Mouse (Mus musculus): ENCODE data around the gene Adgb.
"Not testable (repeated sequence)": the region's sequence is repeated elsewhere in the genome, so short reads cannot be mapped to it uniquely, and the experiment has no call there.

Gene Adgb

DNA sequence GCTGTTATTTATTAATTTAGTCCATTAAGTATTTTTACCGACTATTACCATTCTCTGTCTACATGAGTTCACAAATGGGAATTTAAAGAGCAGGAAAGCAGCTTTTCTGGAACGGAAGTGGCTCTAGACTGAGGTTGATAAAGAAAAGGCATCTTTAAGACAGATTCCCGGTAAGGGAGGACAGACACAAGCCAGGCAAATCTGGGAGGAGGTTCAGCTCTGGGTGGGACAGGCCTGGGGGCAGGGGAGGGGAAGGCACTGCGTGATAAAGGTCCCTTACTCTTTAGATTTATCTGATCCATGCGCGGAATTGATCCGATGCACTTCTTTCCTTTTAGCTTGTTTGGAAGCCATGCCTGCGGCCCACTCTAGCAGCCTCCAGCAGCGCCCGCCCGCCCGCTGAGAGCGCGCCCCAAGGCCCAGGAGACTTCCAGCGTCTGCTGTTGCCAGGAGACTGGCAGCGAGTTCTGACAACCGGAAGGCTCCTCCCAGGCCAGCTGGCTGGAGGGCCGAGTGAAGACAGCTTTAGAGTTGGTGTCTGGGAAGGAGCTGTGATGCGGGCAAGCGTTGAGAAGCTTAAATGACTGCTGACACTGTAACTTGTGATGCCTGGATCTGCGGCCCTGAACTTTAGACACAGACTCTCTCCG lies at the start of gene Adgb:
Gene Adgb (minus strand): TSS at position 366 of the 650 bp plus-strand sequence.
- DNase-seq (ENCODE audit: low read depth) = no peak

DNA sequence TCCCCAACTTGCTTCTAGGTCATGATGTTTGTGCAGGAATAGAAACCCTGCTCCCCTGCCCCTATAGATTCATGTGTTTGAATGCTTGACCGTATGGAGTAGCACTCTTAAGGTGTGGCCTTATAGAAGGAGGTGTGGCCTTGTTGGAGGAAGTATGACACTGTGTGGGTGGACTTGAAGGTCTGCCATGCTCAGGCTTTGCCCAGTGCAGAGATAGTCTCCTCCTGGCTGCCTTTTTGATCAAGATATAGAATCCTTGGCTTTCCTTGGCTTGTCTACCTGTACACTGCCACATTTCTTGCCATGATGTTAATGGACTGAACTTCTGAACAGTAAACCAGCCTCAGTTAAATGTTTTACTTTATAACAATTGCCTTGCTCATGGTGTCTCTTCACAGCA lies 8.0 kb upstream of the Adgb start:
- DNase-seq (ENCODE audit: low read depth) = no peak

DNA sequence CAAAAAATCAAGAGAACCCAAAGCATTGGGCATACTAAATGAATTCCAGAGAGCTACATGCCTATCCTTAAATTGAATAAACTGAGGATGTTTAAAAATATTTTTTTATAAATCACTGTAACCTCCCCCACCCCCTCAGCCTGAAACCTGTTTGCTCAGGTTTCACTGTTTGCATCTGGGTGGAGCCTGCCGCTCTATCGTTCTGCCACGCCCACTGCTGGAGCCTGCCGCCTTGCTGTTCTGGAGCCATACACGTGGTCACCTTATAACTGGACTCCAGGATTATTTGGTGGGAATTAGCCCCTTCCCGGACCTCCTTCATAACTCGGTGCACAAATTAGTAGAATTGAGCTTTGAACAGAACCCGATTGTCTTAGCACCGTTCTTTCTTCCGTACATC lies 5.3 kb upstream of the Adgb start:
- not testable (repeated sequence) for DNase-seq (ENCODE audit: low read depth)

DNA sequence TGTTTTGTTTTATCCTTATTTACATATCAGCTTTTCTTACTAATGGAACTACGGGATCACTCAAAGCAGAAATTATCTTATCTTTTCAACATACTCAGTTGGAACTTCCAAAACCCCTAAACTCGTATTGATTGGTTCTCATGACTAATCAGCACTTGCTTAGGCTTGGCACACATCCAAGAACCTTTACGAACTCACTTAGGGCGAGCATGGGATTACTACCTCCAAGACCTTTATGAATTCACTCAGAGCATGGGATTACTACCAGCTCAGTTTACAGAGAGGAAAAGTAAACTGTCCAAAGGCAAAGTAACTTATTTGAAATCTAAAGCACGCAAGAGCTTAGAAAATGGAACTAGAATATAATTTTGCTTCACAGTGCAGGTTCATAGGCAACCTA lies 4.8 kb upstream of the Adgb start:
- DNase-seq (ENCODE audit: low read depth) = peak; percentile 7

DNA sequence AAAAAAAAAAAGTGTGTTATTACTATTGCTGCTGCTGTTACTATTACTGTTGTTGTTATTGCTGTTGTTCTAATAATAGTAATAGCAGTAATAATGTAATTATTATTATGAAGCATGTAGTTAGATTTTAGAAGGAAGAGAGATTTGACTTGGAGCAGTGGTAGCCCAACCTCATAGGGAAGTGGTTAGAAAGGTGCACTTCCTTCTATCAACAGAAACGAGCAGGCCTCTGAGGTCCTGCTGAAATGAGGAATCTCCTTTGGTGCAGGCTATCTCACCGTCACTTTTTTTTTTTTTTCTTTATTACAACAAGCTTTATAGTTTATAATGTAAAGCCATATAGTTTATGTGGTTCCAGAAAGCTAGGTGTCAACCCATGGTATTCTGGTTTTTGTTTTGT lies 4.4 kb upstream of the Adgb start:
- DNase-seq (ENCODE audit: low read depth) = no peak

DNA sequence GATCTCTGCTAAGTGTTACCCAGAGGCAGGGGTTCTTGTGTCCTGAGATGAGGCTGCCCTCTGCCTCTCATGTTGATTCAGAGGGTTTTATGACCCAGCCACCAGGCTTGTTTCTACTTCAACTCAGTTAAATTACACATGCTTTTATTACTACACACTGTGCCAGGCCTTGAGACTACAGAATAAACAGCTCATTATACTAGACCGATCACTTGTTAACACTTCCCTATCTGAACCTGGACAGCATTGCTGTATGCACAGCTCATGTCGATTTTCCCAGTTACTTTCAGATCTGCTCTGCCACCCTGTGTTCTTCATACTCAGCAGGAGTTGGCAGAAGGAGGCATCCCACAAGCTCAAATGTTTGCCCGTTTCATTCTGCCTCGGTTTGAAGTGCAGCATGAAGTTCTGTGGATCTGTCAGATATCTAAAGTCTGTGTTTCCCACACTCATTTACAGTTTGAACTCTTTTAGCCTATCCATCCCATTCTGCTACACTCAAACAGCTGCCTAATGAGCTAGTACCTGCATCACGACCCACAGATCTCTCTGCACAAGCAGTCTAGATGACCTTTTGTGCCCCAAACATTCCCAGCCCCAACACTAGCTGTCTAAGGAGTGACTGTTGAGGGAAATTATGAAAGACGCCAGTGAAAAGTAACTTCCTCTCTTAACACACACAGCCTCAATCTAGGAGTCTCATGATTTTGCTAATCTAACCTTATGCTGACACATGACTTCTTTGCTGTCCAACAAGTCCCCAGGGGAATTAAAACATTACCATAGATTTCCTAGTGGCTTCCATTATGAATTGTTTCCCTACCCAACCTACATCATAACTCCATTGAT lies 3.2 kb downstream of the Adgb start:
- DNase-seq (ENCODE audit: low read depth) = no peak

DNA sequence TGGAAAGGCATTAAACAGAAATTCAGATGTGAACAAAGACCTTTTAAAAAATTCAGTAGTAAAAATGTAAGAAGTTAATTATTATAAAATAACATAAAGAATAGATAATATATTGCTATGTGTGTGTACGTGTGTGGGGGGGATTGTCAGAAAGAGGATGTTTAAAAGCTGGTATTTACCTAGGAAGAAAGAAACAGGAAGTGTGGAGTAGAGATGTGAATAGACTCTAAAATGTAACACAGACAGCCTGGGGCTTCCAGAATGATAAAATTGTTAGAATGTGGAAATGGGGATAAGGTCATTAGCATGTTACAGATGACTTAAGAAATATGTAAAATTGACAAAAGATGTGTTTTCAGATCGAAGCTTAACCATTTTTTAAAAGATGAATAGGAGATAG lies 12.0 kb downstream of the Adgb start:
- no peak for DNase-seq (ENCODE audit: low read depth)

DNA sequence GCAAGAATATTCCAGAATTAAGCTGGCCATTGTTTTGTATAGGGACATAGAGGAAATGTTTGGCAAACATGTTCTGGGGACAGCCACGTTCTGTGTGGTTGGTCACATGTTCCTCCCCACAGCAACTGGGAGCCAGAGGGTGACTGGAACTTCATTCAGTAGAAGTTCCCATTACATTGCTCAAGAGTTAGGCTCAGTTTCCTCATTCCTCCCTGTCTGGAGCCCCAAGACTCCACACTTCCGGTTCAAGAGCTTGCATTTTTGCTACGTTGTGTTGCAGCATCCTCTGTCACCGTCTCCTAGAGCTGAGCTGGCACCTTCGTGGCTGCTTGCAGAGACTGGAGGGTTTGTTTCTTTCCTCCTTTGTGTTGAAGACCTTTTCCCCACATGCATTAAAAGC lies 15.1 kb downstream of the Adgb start:
- DNase-seq (ENCODE audit: low read depth) = no peak

DNA sequence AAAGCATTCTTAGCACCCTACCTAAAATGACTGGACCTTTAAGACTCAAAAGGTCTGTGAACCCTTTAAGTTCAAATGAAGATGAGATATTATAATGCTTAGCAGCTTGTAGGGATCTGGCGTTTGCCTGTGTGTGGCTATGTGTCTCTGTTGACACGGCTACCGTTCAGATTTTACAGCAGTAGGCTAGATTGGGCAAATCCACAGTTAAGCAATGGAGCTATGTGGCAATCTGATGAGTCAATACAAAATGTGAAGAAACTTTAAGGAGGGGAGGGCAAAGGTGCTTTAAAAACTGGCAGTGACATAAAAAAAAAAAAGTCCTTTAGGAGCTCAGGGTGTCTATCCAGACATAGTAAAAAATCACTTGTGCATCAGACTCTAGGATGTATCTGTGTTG lies 23.1 kb downstream of the Adgb start:
- no peak for DNase-seq (ENCODE audit: low read depth)

DNA sequence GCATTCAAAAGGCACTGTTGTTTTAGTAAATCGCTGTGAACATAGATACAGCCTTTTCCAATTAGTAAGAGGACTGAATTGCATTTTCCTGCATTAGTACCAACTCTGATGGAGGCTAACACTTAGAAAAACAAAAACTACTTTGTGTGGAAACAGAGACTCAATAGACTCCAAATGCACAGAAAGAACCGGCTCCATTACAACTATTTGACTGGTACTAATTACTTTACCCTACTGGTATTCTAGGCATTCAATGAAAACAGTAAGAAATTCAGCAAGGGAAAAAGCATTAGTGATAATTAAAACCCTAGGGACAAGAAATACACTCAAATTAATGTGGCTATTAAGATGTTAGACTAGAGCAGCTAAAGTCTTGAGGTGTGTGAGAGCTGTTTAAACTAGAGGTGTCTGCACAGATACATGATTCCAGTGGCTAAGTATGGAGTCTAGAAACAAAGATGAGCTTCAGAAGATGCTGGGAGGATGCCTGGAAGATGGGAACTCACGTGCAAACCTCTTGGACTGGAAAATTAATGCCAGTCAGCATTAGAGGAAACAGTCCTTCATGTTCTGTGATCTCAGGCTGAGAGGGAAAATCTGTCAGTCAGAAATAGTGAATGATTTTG lies 27.2 kb downstream of the Adgb start:
- DNase-seq (ENCODE audit: low read depth) = no peak

DNA sequence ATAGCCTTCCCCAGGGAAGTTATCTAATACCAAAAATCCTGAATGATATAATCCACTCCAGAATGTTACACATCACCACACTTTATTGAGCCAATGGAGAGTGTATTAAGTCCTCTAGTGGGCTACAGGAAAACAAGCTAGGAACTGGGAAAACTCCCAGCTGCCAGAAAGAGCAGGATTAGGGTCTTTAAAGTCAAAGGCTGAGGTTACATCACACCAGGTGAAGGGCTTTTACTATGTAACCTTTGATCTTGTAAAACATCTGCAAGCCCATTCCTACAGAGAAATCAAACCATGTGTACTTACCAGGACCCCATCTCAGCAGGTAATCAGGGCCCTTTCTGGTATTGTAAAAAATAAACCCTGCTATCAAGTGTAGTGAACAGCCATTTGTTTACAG lies 28.6 kb downstream of the Adgb start:
- DNase-seq (ENCODE audit: low read depth) = no peak

DNA sequence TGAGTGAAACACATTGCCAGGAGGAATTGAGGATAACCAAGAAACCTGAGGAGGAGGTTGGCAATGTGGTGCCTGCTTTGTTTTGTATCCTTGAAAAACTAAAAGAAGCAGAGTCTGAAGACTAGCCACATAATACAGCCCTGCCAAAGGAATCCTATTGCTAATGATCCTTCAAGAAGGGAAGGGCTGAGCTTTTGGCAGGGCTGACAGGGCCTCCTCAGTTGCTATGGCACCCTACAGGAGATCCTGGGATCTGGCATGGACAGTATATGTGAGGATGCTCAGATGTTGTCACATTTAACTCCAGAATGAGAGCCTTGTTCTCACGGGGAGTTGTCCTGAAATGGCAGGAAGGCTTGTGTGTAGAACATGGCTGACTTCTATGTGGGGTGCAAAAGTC lies 37.1 kb downstream of the Adgb start:
- DNase-seq (ENCODE audit: low read depth) = no peak

DNA sequence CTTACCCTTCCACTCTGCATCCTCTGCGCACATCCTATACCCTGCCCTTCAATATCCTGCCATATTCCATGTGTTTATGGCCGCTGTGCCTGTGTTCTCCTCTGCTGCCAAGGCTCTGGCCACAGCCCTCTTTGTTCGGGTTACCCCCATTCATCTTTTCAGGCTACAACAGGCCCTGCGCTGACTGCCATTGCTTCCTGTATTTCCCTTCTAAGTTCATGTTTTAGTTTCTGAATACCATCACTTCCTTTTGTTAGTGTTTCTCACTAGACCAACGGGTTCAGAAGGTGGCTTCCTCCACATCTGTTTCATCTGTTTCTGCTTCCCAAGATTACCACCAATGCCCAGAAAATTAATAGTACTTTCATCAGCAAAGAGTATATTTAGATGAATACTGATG lies 42.5 kb downstream of the Adgb start:
- DNase-seq (ENCODE audit: low read depth) = no peak

DNA sequence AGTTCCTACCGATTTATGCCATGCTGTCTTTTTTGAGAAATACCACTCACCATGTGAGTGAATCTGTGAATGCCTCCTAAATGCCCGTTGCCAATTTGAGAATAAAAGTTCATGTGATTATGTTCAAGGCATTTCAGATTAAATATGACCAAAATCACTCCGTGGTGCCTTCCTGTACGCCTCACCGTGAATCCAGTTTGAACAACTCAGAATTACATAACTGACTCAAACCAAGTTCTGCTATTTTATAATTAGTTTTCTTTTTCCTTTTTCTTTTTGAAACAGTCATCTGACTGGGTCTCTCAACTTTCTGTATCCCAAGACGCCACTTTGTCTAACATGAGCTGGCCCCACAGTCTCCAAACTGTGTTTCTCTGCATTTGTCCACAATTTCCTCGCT lies 43.1 kb downstream of the Adgb start:
- DNase-seq (ENCODE audit: low read depth) = no peak

DNA sequence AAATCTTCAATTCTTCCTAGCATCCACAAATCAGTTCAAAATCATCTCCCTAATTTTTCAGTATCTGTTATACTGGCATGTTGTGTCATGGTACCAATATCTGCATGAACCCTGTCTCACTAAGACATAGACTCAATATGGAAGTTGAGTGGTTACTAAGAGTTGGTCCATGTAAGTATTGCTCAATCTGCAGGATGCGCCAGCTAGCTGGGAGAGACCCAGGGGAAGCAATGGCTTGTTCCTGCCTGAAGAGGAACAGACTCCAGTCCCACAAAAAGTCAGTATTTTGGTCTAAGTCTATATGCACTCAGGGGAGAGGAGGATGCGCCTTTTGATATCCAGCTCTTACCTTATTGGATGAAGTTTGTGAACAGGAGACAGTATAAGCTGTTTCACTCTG lies 47.7 kb downstream of the Adgb start:
- DNase-seq (ENCODE audit: low read depth) = no peak

DNA sequence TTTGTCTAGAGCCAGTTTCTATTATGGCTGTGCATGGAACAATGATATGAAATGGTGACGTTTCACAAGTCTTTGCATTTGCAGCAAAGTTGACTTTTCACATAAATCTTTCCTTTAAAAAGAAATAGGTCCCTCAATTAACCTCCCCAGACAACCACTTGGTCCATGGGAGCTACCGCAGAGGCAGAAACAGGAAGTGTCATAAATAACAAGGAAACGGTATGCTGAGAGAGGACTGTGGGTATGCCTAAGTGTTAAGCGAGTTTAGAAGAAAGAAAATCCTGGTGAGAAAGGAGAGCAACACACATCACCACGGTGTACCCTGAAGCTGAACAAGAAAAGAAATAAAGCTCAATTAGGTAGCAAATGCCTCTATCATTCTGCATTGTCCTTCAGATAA lies 61.1 kb downstream of the Adgb start:
- DNase-seq (ENCODE audit: low read depth) = no peak

DNA sequence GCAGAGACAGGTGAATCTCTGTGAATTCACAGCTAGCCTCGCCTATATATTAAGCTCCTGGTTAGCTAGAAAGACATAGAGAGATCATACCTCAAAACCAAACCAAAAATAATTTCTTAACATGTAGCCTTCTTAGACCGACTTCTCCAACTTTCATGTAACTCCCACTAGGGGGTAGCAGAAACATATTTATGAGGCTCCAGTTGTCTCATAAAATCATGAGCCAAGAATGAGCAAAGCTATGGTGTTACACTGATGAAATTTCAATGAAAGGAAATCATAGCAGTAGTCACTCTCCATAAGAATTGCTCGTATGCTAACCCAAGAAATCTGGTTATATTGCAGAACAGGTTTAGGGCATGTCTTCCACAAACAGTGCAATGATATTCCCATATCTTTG lies 64.0 kb downstream of the Adgb start:
- peak; percentile 3 for DNase-seq (ENCODE audit: low read depth)

DNA sequence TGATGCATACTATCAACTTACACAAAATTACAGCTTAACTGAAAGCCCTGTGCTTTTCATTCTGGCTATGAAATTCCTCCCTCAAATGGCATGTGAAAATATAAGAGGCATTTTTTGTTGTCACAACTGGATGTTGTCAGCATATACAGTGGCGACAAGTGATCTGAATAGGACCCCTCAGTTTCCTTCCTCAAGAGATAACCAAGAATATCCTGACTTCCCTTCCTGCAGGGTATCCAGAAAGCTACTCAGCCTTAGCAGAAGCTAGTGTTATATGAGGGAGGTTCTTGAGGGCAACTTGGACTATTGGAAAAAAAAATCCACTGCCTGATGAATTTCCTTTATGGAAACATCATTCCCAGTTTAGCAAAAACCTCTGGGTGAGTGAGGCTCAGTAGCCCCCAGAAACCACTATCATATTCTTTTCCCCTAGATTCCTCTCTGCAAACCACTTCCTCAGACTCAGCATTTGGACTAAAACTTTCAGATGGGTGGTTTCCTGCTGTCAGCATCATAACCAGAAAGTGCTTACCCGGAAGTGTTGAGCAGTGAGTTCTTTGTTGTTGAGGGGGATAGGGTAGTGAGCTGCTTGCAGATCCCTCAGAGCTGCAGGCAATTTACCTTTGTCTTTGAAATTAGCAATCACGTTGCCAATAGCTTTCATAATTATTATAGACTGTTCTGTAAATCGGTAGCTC lies 76.2 kb downstream of the Adgb start:
- DNase-seq (ENCODE audit: low read depth) = no peak

DNA sequence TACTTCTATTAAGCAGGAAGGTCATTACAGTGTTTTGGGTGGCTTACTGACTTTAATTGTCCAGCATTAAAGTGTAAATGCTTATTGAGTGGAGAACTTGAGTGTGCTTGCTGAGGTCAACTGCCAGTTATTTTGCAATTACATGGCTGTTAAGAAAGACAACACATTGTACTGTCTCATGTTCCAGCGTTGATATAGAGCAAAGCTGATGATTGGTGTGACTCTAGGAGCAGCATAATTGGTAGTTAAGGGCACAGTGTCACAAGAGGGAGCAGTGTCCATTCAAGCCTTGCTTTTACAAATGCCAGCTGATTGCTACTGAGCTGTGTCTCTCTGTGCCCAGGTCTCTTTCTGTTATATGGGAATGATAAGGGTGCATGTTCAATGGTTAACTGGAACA lies 97.5 kb downstream of the Adgb start:
- DNase-seq (ENCODE audit: low read depth) = no peak

DNA sequence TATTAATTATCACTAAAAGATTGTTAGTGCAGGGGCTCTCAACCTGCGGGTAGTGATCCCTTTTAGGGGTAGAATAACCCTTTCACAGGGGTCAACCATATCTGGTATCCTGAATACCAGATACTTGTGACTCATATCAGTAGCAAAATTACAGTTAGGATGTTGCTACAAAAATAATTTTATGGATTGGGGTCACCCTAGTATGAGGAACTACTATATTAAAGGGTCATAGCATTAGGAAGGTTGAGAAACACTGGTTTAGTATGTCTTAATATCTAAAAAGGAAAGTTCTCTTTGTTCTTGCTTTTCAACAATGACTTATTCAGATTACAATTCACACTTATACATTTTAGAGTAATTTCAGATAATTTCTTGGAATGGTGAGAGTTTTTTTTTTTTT lies 108.1 kb downstream of the Adgb start:
- DNase-seq (ENCODE audit: low read depth) = no peak

DNA sequence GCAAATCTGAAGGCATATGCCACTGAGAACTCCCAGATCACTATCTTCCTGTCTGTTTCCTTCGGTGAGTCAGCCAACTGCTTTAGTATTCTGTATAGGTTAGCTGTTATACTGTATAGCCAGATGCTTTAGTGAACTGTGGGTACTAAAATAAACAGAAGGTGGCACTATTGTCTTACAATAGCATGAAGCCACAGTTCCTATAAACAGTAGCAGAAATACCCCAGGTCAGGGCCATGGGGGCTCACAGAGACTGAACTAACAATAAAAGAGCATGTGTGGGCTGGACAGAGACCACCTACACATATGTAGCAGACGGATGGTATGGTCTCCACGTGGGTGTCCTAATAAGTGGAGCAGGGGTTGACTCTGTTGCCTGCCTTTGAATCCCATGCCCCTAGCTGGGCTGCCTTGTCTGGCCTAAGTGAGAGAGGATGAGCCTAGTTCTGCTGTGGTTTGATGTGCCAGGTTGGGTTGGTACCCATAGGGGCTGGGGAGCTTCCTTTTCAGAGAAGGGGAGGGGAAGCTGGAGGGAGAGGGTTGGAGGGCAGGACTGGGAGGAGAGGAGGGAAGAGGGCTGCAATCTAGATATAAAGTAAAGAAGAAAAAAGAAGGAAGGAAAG lies 116.4 kb downstream of the Adgb start:
- DNase-seq (ENCODE audit: low read depth) = peak; percentile 10

DNA sequence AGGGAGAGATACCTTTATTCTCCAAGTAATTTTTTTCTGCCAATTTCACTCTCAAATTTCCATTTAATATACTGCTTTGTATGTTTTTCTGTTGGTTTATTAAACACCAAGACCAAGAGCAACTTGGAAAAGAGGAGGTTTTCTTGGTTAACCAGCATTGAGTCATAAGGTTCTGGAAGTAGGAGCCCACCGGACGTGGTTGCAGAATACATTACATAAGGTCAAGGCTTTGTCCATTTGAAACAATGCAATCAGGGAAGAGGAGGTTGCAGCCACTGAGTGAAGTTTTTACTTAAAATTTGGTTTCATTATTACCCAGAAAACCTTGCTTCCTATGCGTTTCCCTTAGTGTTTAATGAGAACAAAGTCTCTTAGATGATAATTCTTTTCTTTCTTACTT lies 119.9 kb downstream of the Adgb start:
- DNase-seq (ENCODE audit: low read depth) = no peak
